Mouse (Mus musculus): Measurements from ENCODE around the gene Zcchc9. TPM values are rescaled to one million over a fixed set of nuclear protein-coding genes. Genes with fewer than 3 reads are reported as not detected.
"Not testable (repeated sequence)": the region's sequence is repeated elsewhere in the genome, so short reads cannot be mapped to it uniquely, and the experiment has no call there.

Zcchc9 gene
- polyA plus RNA-seq, 1 experiment from 2014 or later: 32.3 TPM

GRCm38 (mm10) chr13:91795593-91795992, 11.9 kb downstream of the Zcchc9 start:
- DNase-seq (ENCODE audit: low spot score): no peak
- Histone ChIP-seq H3K27me3 (ENCODE audit: low read depth, poor library complexity, severe bottlenecking) (no peaks in the 10 kb centered on the region), H3K36me3 (peaks cover 71% of the 10 kb centered on the region), H3K4me1 (peaks cover 3% of the 10 kb centered on the region; the same call in 1 of the 2 replicates), H3K4me3 (no peak overlapping the region), H3K27ac (no peak overlapping the region), H3K9me3 (replicated peaks) (no peaks in the 10 kb centered on the region)
- WGBS: 93% methylated on average over 10 of the region's 10 CpGs

- peaks cover 65% of the 10 kb centered on the region for H3K36me3 ChIP-seq
- no peaks in the 10 kb centered on the region for H3K27me3 ChIP-seq (ENCODE audit: low read depth, poor library complexity, severe bottlenecking)
- peaks cover 3% of the 10 kb centered on the region; the same call in 1 of the 2 replicates for H3K4me1 ChIP-seq
- 97% methylated on average over 13 of the region's 13 CpGs for WGBS
- no peak for DNase-seq (ENCODE audit: low spot score)
- no peak overlapping the region for H3K4me3 ChIP-seq
- H3K27ac ChIP-seq: no peak overlapping the region
- H3K9me3 ChIP-seq (replicated peaks): no peaks in the 10 kb centered on the region
These were observed 12.5 kb downstream of the Zcchc9 start for GRCm38 (mm10) chr13:91794926-91795436.

GRCm38 (mm10) chr13:91792035-91792434, 15.5 kb downstream of the Zcchc9 start:
- 91% methylated on average over 1 of the region's 1 CpGs for WGBS
- peaks cover 35% of the 10 kb centered on the region for H3K36me3 ChIP-seq
- DNase-seq (ENCODE audit: low spot score): no peak

GRCm38 (mm10) chr13:91779892-91780291, 27.6 kb downstream of the Zcchc9 start:
- H3K9me3 ChIP-seq (replicated peaks): no peaks in the 10 kb centered on the region
- H3K36me3 ChIP-seq: no peaks in the 10 kb centered on the region
- H3K27me3 ChIP-seq (ENCODE audit: low read depth, poor library complexity, severe bottlenecking): no peaks in the 10 kb centered on the region
- no peak overlapping the region for H3K27ac ChIP-seq
- H3K4me1 ChIP-seq: peaks cover 3% of the 10 kb centered on the region; the same call in 1 of the 2 replicates
- H3K4me3 ChIP-seq: no peak overlapping the region
- no peak for DNase-seq (ENCODE audit: low spot score)

More at GRCm38 (mm10) chr13:91792035-91792434, 15.5 kb downstream of the Zcchc9 start:
- H3K27me3 ChIP-seq (ENCODE audit: low read depth, poor library complexity, severe bottlenecking): no peaks in the 10 kb centered on the region
- H3K4me3 ChIP-seq: no peak overlapping the region
- peaks cover 3% of the 10 kb centered on the region; the same call in 1 of the 2 replicates for H3K4me1 ChIP-seq
- H3K9me3 ChIP-seq (replicated peaks): no peaks in the 10 kb centered on the region
- no peak overlapping the region for H3K27ac ChIP-seq

- WGBS: 93% methylated on average over 5 of the region's 5 CpGs
- Histone ChIP-seq H3K4me3 (no peak overlapping the region), H3K27ac (no peak overlapping the region), H3K27me3 (ENCODE audit: low read depth, poor library complexity, severe bottlenecking) (no peaks in the 10 kb centered on the region), H3K9me3 (replicated peaks) (no peaks in the 10 kb centered on the region), H3K36me3 (no peaks in the 10 kb centered on the region), H3K4me1 (peaks cover 3% of the 10 kb centered on the region; the same call in 1 of the 2 replicates)
- DNase-seq (ENCODE audit: low spot score): no peak
These were observed 29.4 kb downstream of the Zcchc9 start for GRCm38 (mm10) chr13:91778092-91778491.

- WGBS: 73% methylated on average over 9 of the region's 9 CpGs
- Histone ChIP-seq H3K27ac (no peak overlapping the region), H3K27me3 (ENCODE audit: low read depth, poor library complexity, severe bottlenecking) (no peaks in the 10 kb centered on the region), H3K36me3 (no peaks in the 10 kb centered on the region), H3K4me1 (no peaks in the 10 kb centered on the region), H3K9me3 (replicated peaks) (no peaks in the 10 kb centered on the region), H3K4me3 (no peak overlapping the region)
- DNase-seq (ENCODE audit: low spot score): no peak
These were observed 38.5 kb downstream of the Zcchc9 start for GRCm38 (mm10) chr13:91768683-91769651.

GRCm38 (mm10) chr13:91765627-91766026, 41.9 kb downstream of the Zcchc9 start:
- H3K36me3 ChIP-seq: no peaks in the 10 kb centered on the region
- no peak for DNase-seq (ENCODE audit: low spot score)
- no peak overlapping the region for H3K27ac ChIP-seq
- H3K4me3 ChIP-seq: no peak overlapping the region
- H3K4me1 ChIP-seq: no peaks in the 10 kb centered on the region
- whole genome bisulfite sequencing: 92% methylated on average over 4 of the region's 4 CpGs
- H3K9me3 ChIP-seq (replicated peaks): no peaks in the 10 kb centered on the region
- H3K27me3 ChIP-seq (ENCODE audit: low read depth, poor library complexity, severe bottlenecking): no peaks in the 10 kb centered on the region

GRCm38 (mm10) chr13:91763654-91764053, 43.9 kb downstream of the Zcchc9 start:
- WGBS: 89% methylated on average over 3 of the region's 3 CpGs
- not testable (repeated sequence) for H3K27ac ChIP-seq; H3K4me1 ChIP-seq; H3K9me3 ChIP-seq (replicated peaks); DNase-seq (ENCODE audit: low spot score); H3K27me3 ChIP-seq (ENCODE audit: low read depth, poor library complexity, severe bottlenecking); H3K36me3 ChIP-seq; H3K4me3 ChIP-seq

GRCm38 (mm10) chr13:91761654-91762445, 45.7 kb downstream of the Zcchc9 start:
- H3K4me1 ChIP-seq: no peaks in the 10 kb centered on the region
- H3K4me3 ChIP-seq: no peak overlapping the region
- WGBS: 91% methylated on average over 6 of the region's 6 CpGs
- no peak overlapping the region for H3K27ac ChIP-seq
- H3K27me3 ChIP-seq (ENCODE audit: low read depth, poor library complexity, severe bottlenecking): no peaks in the 10 kb centered on the region
- DNase-seq (ENCODE audit: low spot score): no peak
- no peaks in the 10 kb centered on the region for H3K9me3 ChIP-seq (replicated peaks)
- H3K36me3 ChIP-seq: no peaks in the 10 kb centered on the region

- Histone ChIP-seq H3K9me3 (replicated peaks) (no peaks in the 10 kb centered on the region), H3K4me3 (no peak overlapping the region)
- WGBS: 93% methylated on average over 8 of the region's 8 CpGs
These were observed 47.0 kb downstream of the Zcchc9 start for GRCm38 (mm10) chr13:91760302-91761050.

GRCm38 (mm10) chr13:91759791-91760190, 47.7 kb downstream of the Zcchc9 start:
- H3K4me1 ChIP-seq: no peaks in the 10 kb centered on the region
- H3K36me3 ChIP-seq: no peaks in the 10 kb centered on the region
- 84% methylated on average over 8 of the region's 8 CpGs for WGBS
- no peak overlapping the region for H3K27ac ChIP-seq
- no peak for DNase-seq (ENCODE audit: low spot score)
- no peak overlapping the region for H3K4me3 ChIP-seq
- H3K27me3 ChIP-seq (ENCODE audit: low read depth, poor library complexity, severe bottlenecking): no peaks in the 10 kb centered on the region
- H3K9me3 ChIP-seq (replicated peaks): no peaks in the 10 kb centered on the region

More at GRCm38 (mm10) chr13:91760302-91761050, 47.0 kb downstream of the Zcchc9 start:
- H3K36me3 ChIP-seq: no peaks in the 10 kb centered on the region
- no peak overlapping the region for H3K27ac ChIP-seq
- no peak for DNase-seq (ENCODE audit: low spot score)
- H3K27me3 ChIP-seq (ENCODE audit: low read depth, poor library complexity, severe bottlenecking): no peaks in the 10 kb centered on the region
- H3K4me1 ChIP-seq: no peaks in the 10 kb centered on the region

- H3K27me3 ChIP-seq (ENCODE audit: low read depth, poor library complexity, severe bottlenecking): no peaks in the 10 kb centered on the region
- no peak overlapping the region for H3K27ac ChIP-seq
- no peaks in the 10 kb centered on the region for H3K36me3 ChIP-seq
- 88% methylated on average over 7 of the region's 7 CpGs for WGBS
- H3K4me3 ChIP-seq: no peak overlapping the region
- no peaks in the 10 kb centered on the region for H3K4me1 ChIP-seq
- DNase-seq (ENCODE audit: low spot score): no peak
- H3K9me3 ChIP-seq (replicated peaks): no peaks in the 10 kb centered on the region
These were observed 49.0 kb downstream of the Zcchc9 start for GRCm38 (mm10) chr13:91758316-91759048.
